Mouse (Mus musculus) lung, postnatal 36 days (tissue): ENCODE measurements around the gene Sdk1.

Experiments
- DNase-seq: peaks from one replicate; pipeline ENCODE4 v3.0.0; 2022; ENCODE audit warnings: mixed read lengths

Sdk1 gene

GRCm38 (mm10) chr5:141344376-141344775 lies 103.1 kb downstream of the Sdk1 start:
- DNase-seq = peak; percentile 7

GRCm38 (mm10) chr5:141345476-141345875 lies 104.2 kb downstream of the Sdk1 start:
- DNase-seq = no peak

GRCm38 (mm10) chr5:141362676-141363075 lies 121.4 kb downstream of the Sdk1 start:
- no peak for DNase-seq

GRCm38 (mm10) chr5:141363956-141364355 lies 122.7 kb downstream of the Sdk1 start:
- no peak for DNase-seq

GRCm38 (mm10) chr5:141368567-141368966 lies 127.3 kb downstream of the Sdk1 start:
- peak; percentile 80 for DNase-seq

GRCm38 (mm10) chr5:141374797-141375196 lies 133.5 kb downstream of the Sdk1 start:
- DNase-seq = no peak

- no peak for DNase-seq
These were observed 138.8 kb downstream of the Sdk1 start for GRCm38 (mm10) chr5:141379836-141380773.

GRCm38 (mm10) chr5:141380774-141381156 lies 139.5 kb downstream of the Sdk1 start:
- no peak for DNase-seq

GRCm38 (mm10) chr5:141381581-141381980 lies 140.3 kb downstream of the Sdk1 start:
- DNase-seq = no peak

- peak; percentile 28 for DNase-seq
These were observed 141.1 kb downstream of the Sdk1 start for GRCm38 (mm10) chr5:141382246-141382835.

- DNase-seq = no peak
These were observed 147.2 kb downstream of the Sdk1 start for GRCm38 (mm10) chr5:141388451-141388850.

- no peak for DNase-seq
These were observed 149.3 kb downstream of the Sdk1 start for GRCm38 (mm10) chr5:141390541-141390940.

- DNase-seq = no peak
These were observed 149.9 kb downstream of the Sdk1 start for GRCm38 (mm10) chr5:141391153-141391552.

GRCm38 (mm10) chr5:141393846-141394245 lies 152.6 kb downstream of the Sdk1 start:
- no peak for DNase-seq

- DNase-seq = no peak
These were observed 153.3 kb downstream of the Sdk1 start for GRCm38 (mm10) chr5:141394586-141394985.

- DNase-seq = no peak
These were observed 162.5 kb downstream of the Sdk1 start for GRCm38 (mm10) chr5:141403741-141404140.

- no peak for DNase-seq
These were observed 163.4 kb downstream of the Sdk1 start for GRCm38 (mm10) chr5:141404651-141405050.

- no peak for DNase-seq
These were observed 165.6 kb downstream of the Sdk1 start for GRCm38 (mm10) chr5:141406926-141407325.

GRCm38 (mm10) chr5:141413013-141413412 lies 171.7 kb downstream of the Sdk1 start:
- no peak for DNase-seq

- DNase-seq = no peak
These were observed 174.5 kb downstream of the Sdk1 start for GRCm38 (mm10) chr5:141415644-141416243.

GRCm38 (mm10) chr5:141428132-141428531 lies 186.8 kb downstream of the Sdk1 start:
- no peak for DNase-seq

GRCm38 (mm10) chr5:141433286-141433685 lies 192.0 kb downstream of the Sdk1 start:
- no peak for DNase-seq

- no peak for DNase-seq
These were observed 206.0 kb downstream of the Sdk1 start for GRCm38 (mm10) chr5:141447247-141447646.

- DNase-seq = no peak
These were observed 222.1 kb downstream of the Sdk1 start for GRCm38 (mm10) chr5:141463417-141463816.
